ENCODE assay signal across 11 mouse cellular contexts in the genomic region with DNA sequence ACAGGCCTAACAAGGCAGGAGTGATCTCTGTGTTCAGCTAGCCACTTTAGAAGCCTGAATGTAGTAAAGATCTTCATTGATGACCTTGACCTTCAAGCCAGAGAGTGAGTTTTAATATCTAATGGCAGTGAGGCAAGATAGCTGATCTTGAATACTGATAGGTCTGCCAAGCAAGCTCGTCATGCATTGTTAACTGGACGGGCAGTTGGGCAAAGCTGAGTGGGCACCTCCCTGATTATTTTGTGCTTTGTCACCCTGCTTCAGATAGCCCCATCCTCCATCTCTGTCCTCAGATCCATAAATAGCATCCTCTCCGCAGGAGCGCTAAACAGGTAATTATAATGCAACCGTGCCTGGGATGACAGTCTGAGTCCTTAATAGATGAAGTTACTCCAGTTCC.
"Had no signal": no experiment of that assay in that cellular context is flagged by ENCODE, and none has a peak within 500 bp of the region (broad histone marks: within the 10 kb centered on the region; RNA-seq: fewer than 3 reads in every experiment).

No protein-coding gene starts in this region.

- H3K4me2 ChIP-seq: limb, embryonic 12.5 days; liver, embryonic 13.5 days; lung, embryonic 15.5 days; midbrain, embryonic 13.5 days had no signal

- H3K27ac ChIP-seq: limb, embryonic 12.5 days; liver, embryonic 13.5 days; lung, embryonic 15.5 days; macrophage; midbrain, embryonic 13.5 days had no signal

- H3K4me1 ChIP-seq: liver, embryonic 13.5 days had no signal

- ATAC-seq: liver, postnatal 0 days; midbrain, embryonic 13.5 days had no signal

- H3K27me3 ChIP-seq: limb, embryonic 12.5 days; liver, embryonic 13.5 days; lung, embryonic 15.5 days; midbrain, embryonic 13.5 days had no signal

- H3K9ac ChIP-seq: limb, embryonic 12.5 days; liver, embryonic 13.5 days; liver, postnatal 0 days; lung, embryonic 15.5 days; midbrain, embryonic 13.5 days had no signal

- H3K9me3 ChIP-seq: limb, embryonic 12.5 days; liver, embryonic 13.5 days; lung, embryonic 15.5 days; midbrain, embryonic 13.5 days had no signal

- DNase-seq: kidney, postnatal 14 days; liver; liver, embryonic 13.5 days; liver, postnatal 0 days; lung, postnatal 14 days; right cerebral cortex, postnatal 25 days; thymus, postnatal 36 days had no signal

- H3K36me3 ChIP-seq: limb, embryonic 12.5 days; liver, embryonic 13.5 days; lung, embryonic 15.5 days; midbrain, embryonic 13.5 days had no signal

- H3K4me3 ChIP-seq: limb, embryonic 12.5 days; liver, embryonic 13.5 days; lung, embryonic 15.5 days; midbrain, embryonic 13.5 days had no signal
